Mouse (Mus musculus): Measurements from ENCODE around the gene Tent4b.

Gene Tent4b

DNA sequence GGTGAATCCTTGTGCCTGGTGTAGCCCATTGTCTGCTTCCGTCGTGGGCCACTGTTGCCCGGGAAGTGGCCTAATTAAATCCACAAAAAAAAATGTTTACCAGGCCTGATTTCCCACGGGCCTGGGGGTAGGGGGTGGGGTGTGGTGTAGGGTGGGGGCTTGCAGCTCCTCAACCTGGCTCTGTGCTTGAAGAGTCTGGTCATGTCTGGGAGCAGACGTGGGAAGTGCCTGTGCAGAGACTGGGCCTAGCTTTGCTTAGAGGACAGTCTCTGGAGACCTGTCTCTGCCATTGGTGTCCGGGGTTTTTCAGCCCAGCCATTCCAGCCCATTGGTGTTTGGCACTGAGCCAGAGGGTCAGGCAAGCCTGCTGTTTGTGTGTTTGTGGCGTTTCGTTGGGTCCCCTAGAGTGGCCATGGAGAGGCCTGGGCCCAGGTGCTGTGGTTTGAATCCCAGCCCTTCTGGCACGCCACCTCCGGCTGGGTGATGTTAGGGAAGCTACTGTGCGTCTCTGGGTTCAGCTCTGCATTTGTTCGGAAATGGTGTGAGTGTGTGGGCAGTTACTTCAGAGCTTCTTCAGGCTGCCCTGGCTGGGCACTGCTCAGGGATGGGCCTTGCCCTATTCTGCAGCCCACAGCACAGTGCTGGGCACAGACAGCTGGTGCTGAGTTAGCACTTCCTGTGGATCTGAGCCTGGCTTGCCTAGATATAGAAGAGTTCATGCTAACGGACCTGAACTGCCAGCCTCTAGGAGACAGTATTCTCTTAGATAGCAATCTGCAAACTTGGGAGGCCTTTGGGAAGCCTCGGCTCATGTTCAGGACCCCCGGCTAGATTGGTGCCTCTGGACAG, 102.8 kb downstream of the Tent4b start:
- DNase-seq (ENCODE audit: low read depth), result no peak

DNA sequence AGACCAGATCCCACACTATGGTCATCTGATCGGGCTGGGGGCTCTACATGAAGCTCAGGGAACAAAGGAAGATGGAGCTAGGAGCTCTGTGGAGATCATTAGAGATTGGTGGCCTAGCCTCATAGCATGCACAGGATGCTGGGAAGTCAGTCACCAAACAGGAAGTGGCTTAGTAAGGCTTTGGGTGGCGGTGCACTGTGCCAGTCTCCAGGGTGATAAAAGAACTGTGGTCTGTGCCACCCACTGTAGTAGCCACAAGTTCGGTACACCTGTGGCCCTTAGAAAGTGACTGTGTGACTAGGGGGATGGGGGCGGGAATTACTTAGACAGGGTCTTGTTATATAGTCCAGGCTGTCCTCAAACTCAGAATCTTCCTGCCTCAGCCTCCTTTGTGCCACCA, 106.8 kb downstream of the Tent4b start:
- peak; percentile 67 for DNase-seq (ENCODE audit: low read depth)

DNA sequence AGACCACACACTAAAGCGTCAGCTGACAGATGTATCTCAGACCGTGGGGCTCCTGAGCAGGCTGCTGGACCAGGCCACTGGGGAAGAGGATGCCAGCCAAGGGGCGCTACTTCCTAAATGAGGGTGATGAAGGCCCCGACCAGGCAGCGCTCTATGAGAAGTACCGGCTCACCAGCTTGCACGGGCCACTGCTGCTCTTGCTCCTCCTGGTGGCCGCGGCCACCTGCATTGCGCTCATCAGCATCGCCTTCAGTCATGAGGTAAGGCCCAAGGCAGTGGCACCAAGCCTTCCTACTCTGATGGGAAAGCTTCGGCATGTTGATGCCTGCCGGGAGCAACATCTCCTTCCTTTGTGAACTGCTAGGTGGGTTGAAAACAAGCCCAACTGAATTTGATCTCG, 107.5 kb downstream of the Tent4b start:
- DNase-seq (ENCODE audit: low read depth), result peak; percentile 60

DNA sequence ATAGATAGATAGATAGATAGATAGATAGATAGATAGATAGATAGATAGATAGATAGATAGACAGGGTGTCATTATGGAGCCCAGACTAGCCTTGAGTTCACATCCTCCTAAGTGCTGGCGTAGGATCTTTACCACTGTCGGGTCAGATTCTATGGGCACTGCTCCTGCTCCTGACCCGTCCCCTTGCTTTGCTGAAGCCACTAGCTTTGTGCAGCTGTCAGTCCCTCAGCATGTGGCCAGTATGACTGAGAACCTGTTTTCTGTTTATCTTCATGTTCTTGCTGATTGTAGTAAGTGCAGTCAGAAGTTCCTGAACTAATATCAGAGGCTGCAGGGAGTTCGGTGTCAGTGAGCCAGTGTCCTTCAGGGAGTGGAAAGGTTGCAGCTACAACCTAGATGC, 108.7 kb downstream of the Tent4b start:
- no peak for DNase-seq (ENCODE audit: low read depth)
